Mouse (Mus musculus) frontal cortex, adult 2 months (tissue): Measurements from ENCODE around the gene Kcng4. TPM values are rescaled to one million over a fixed set of nuclear protein-coding genes. Genes with fewer than 3 reads are reported as not detected.

ENCODE experiments used
- DNase-seq, 2 experiments: peaks; one replicate each; pipeline ENCODE4 v3.0.0; 2022; ENCODE audit warnings: low spot score in 1 of 2; ENCODE audit errors: extremely low spot score in 1 of 2
- polyA plus RNA-seq: library from polyadenylated mRNA; depleted of rRNA; stranded (reverse); fragments of >200 nt; gene quantifications from 2 replicates; pipeline ENCODE4 v1.2.3, GENCODE M21; 2012

Kcng4 gene
- polyA plus RNA-seq, 1 experiment: 3.1 TPM

- no peak for DNase-seq
Observed at GRCm38 (mm10) chr8:119642960-119643359, 7.5 kb upstream of the Kcng4 start.

DNA sequence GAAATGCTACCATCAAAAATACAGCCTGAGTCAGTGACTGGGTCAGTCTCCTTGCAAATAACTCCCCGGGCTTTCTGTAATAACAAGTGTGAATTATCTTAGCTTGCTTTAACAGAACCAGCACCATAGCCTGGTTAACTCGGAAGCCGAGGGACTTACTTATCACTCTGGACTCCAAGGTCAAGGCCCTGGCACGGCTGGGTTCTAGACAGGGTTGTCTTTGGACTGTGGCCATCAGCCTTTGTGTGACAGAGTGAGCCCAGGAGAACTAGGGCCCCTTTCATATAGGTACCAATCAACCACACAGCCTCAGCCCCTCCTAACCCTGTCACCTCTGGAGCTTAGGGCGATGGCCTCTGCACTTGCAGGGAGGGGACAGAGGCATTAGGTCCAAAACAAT is 5.6 kb upstream of the Kcng4 start:
- no peak for DNase-seq

- no peak for DNase-seq
Observed at GRCm38 (mm10) chr8:119639798-119640197, 4.3 kb upstream of the Kcng4 start.

- no peak for DNase-seq
Observed at GRCm38 (mm10) chr8:119638261-119638660, 2.8 kb upstream of the Kcng4 start.

DNA sequence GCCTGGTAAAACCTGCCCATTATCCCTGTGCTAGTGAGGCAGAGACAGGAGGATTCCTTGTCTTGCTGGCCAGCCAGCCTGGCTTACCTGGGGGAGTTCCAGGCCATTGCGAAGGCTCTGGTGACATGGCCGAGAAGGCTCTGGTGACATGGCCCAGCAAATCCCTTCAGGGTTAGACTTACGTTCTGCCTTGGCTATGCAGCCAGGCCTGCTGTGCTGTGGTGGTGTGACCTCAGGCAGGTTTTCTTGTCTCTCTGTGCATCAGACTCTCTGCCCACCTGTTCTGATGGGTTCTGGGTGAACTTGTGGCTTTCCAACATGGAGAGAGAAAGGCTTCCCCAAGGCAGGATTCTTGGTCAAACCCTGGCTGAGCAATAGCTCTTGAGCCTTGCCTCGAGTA is 1.9 kb upstream of the Kcng4 start:
- no peak for DNase-seq

DNA sequence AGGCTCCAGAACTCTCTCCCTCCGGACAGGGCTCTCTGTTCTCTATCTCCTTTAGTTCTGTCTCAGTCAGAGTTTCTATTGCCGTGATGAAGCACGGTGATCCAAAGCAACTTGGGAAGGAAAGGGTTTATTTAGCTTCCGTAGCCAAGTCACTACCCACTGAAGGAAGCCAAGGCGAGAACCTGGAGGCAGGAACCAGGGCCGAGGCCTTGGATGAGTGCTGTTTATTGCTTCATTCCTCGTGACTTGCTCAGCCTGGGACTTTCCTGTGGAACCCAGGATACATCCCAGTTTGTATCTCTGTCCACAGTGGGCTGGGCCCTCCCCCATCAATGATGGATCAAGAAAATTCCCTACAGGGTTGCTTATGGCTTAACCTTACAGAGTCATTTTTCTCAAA is 1.3 kb upstream of the Kcng4 start:
- DNase-seq: no peak

DNA sequence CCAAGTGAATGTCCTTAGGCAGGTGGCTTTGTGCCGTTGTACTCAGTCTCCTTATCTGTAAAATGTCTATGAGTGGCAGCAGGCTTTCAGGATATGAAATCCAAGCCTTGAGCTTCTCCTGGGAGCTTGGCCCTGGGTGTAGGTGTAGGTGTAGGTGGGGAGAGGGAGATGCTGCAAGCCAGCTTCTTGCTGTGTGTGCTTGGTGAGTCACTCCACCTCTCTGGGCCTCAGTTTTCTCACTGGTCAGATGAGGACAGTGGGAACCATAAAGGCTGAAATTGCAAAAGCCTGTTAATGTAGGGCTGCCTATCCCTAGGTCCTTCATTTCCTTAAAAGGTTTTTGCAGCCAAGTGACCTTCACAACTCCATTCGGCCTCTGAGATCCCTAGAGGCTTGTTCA is 478 bp upstream of the Kcng4 start:
- peak in 1 of 2 experiments; percentile 13 for DNase-seq

DNA sequence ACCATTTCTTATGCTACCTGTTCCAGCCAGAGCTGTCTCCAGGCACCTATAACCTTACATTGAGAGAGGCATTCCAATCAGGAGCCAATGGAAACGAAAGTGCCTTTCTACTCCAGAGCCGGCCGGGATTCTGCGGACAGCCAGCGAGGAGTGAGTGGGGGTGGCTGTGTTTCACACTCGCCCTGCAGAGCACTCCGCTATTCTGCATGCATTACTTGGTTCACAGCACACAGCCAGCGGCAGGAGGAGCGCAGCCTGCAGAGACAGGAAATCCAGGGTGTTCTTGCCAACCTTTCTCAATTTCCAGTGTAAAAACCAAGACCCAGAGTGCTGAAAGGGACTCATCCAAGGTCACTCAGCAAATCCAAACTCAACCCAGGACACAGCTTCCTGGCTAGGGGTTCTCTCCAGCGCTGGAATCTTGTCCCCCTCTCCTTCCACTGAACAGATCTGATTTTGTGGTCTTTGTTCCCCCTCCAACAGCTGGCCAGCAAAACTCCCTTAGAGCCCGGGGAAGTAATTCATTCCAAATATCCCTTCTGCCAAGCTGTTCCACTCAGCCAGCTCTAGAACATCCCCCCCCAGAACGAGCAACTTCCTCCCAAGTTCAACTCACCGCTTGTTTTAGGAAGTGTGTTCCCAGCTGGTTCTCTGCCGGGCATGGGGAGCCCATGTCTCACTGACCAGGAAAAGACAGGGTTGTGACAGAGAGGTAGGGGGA is 704 bp downstream of the Kcng4 start:
- DNase-seq: peak in 1 of 2 experiments; percentile 27

DNA sequence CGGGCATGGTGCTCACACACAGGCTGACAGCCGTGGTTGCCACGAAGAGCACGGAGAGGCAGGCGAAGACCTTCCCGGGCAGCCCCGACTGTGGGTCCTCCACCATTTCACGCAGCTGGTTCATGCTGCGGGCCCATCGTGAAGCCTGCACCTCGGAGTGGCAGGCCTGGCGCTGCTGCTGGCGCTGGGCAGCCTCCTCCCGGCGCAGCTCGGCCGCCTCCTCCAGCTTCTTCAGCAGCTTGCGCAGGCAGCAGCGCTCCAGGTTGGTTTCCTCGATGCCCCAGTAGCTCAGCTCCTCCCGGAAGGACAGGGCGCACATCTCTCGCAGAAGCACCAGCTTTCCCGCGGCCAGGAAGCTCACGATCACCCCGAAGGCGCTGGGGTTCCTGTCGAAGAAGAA is 2.6 kb downstream of the Kcng4 start:
- no peak for DNase-seq

- no peak for DNase-seq
Observed at GRCm38 (mm10) chr8:119632246-119632645, 3.2 kb downstream of the Kcng4 start.

- no peak for DNase-seq
Observed at GRCm38 (mm10) chr8:119630841-119631240, 4.6 kb downstream of the Kcng4 start.

DNA sequence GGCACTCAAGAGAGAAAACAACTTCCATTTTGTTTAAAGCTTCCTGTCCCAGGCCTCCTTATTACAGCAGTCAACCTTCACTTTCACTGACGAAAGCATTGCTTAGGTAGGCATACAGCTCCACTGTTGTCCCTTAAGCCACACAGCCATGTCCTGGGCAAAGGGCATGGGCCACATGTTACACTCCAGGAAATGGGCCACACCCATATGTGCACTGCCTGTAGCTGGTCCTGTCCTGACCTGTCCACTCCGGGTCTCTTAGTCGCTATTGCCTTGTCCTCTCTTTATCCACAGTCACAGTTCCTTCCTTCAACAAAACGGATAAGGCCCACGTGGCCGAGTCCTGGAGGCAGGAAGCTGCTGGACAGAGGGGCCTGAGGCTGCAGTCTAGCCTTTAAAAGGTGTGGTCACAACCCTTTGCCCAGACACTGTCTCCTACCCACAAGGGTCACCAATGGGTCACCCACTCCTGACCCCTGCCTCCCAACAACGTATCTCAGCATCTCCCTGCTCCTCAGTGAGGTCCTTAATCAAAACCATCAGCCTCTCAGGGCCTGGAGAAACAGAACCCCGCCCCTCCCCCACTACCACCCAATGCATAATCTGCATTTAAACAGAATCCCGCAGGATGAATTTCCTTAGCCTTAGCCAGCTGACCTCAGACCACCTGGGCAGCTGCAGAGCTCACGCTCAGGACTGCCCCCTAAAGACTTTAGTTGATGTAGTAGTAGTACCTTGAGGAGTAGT is 7.7 kb downstream of the Kcng4 start:
- no peak for DNase-seq

DNA sequence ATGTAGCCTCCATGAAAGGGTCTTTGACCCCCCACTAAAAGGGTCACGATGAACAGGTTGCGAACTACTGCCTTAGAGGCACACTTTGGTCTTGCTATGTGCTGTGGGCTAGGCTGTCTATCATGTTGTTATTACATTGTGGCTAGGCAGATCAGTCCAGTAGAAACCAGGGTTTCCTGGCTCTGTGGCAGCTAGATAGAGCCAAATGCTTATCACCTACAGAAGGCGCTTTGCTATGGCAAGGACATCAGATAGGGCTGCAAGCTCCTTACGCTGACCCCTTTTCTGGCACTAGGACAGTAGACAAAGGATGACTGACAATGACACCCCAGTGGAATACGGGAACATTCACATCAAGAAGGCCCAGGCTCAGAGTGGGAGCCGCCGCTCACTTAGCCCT is 8.3 kb downstream of the Kcng4 start:
- no peak for DNase-seq

DNA sequence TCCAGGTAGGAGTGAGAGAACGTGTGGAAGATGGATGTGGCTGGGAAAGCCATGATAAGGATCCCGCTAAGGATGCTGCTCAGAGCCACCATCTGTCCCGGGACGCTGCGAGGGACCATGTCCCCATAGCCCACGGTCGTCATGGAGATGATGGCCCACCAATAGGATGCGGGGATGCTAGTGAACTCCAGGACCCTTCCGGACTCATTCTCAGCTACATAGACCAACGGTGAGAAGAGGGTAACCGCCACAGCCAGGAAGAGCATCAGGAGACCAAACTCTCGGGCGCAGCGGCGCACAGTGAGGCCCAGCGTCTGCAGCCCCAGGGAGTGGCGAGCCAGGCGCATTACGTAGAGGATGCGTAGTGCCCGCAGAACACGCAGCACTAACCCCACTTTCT is 9.7 kb downstream of the Kcng4 start:
- DNase-seq: no peak

- DNase-seq: no peak
Observed at GRCm38 (mm10) chr8:119624916-119625315, 10.6 kb downstream of the Kcng4 start.

DNA sequence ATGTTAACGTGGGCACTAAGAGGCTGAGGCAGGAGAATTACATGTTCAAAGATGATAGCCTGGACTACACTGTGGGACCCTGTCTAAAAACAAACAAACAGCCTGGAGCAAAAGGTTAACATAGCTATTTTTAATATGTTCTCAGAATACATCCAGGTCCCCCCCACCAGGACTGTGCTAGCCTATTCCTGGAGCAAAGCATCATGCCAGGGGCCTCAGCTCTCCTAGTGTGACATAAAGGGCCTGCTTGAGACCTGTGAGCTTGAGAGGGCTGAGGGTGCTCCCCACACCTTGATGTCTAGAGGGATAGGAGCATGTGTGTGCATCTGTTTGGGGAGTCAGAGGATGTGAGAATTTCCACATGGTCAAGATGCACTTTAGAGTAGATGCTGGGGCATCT is 11.7 kb downstream of the Kcng4 start:
- no peak for DNase-seq

DNA sequence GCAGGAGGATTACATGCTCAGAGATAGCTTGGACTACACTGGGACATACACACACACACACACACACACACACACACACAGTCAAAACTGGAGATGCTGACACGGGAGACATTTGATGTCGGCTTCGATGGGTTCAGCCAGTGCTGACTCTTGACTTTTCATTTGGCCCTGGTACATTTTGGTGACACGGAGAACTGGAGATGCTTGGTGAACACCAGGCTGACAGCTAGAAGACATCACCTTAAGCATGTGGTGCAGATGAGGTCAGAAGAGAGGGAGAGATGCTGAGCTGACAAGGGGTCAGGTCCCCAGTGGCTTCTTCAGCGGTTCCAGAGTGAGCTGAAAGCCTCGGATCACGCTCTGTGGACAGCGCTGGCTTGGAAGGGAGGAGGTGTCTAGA is 12.4 kb downstream of the Kcng4 start:
- no peak for DNase-seq

- DNase-seq: no peak
Observed at GRCm38 (mm10) chr8:119622555-119622954, 12.9 kb downstream of the Kcng4 start.

DNA sequence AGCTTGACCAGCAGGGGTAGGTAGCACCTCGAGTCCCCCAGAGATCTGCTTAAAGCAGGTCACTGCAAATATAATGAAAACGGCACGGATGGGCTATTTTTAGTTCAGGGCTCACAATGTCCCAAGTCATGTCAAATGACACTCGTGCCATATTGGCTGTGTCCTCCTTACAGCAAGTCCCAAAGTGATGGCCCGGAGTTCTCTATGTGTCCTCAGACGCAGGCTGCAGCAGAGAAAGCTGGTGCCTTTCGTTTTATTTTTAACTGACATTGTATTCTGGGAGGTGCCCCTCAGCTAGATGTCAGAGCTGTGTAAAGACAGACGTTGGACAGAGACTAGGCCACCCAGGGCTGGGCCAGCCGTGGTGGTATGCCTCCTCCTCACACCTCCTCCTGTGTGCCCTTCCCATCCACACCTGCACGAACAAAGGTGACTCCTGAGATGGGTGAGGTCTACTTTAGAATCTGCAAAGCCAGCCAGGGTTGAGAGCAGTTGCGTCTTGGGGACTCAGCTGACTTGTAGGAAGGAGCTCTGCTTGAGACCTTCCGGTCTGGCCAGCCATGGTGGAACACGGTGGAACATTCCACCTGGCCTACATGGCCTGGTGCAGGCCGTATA is 14.5 kb downstream of the Kcng4 start:
- no peak for DNase-seq

- DNase-seq: no peak
Observed at GRCm38 (mm10) chr8:119620116-119620840, 15.2 kb downstream of the Kcng4 start.

DNA sequence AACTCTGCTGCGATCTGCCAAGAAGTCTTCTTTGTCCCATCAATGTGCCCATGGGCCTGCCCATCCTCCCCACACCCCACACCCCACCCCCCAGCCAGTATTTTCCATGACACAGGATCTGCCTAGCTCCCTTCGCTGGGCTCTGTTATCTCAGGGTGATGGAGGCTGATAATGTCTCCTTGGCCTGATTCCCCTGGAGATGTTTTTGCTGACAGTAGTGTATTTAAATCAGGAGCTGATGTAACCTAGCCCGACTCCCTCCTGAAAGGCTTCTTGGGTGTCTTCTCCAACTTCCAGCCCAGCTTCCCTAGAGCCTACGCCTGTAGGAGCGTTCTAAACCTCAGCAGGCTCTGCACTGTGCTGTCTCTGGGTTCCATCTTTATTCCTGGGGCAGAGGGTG is 16.6 kb downstream of the Kcng4 start:
- DNase-seq: no peak
